Mouse (Mus musculus): ENCODE results near the gene Slc43a2.

DNA sequence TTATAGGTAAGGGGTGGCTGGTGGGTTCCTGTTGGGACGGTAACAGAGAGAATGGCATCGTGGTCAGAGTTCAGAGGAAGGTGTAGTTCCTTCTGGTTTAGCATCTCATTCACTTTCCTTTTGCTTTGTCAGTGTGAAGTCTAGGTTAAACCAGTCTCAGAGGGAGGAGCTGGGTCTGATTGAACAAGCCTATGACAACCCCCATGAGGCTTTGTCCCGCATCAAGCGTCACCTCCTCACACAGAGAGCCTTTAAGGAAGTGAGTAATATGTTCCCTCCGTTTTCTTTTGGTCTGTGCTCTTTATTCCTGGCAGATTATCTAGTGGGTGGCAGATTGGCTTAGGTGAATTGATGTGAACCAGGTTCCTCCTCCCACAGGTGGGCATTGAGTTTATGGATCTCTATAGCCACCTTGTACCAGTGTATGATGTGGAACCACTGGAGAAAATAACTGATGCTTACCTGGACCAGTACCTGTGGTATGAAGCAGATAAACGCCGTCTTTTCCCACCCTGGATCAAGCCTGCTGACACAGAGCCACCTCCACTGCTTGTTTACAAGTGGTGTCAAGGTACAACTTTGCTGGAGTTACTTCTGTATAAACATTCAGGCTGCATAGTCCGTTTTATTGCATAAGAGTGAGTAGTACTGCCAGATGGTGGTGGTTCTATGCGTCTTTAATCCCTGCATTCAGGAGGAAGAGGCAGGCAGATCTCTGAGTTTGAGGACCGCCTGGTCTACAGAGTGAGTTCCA, 37.0 kb upstream of the Slc43a2 start:
- TF ChIP-seq CTCF (IDR thresholded peaks at IDR 0.05; ENCODE audit: borderline replicate concordance, insufficient read depth, low read depth, low read length), result no peak
- no peak for TF ChIP-seq POLR2A (IDR thresholded peaks at IDR 0.05; ENCODE audit: borderline replicate concordance, insufficient read depth, low read length)
